Comparison of ENCODE assay signal across 17 mouse cellular contexts in genomic region chr11:4497501-4498118, GRCm38 (mm10). TPM values are rescaled to one million over a fixed set of nuclear protein-coding genes. Genes with fewer than 3 reads are reported as not detected.
A peak's percentile ranks its signal among the peaks of the same experiment; 100 is the strongest.
DNase-seq lines count a peak whose midpoint lies in the region; ATAC-seq and TF ChIP-seq lines count a peak whose summit lies in the region.
"Had no signal": no experiment of that assay in that cellular context is flagged by ENCODE, and none has a peak within 500 bp of the region (broad histone marks: within the 10 kb centered on the region; RNA-seq: fewer than 3 reads in every experiment).

No protein-coding gene starts in this region.

- H3K4me1 ChIP-seq in heart, postnatal 0 days (ENCODE audit: control insufficient read depth, insufficient read depth), result no peaks in the 10 kb centered on the region
- peaks cover 4% of the 10 kb centered on the region for H3K4me1 ChIP-seq in heart, adult 2 months (ENCODE audit: control insufficient read depth, insufficient read depth, low read length)
- H3K4me1 ChIP-seq: midbrain, embryonic 10.5 days had no signal

- H3K4me3 ChIP-seq in heart, postnatal 0 days (ENCODE audit: low read depth, low read length), result no peak overlapping the region
- no peak overlapping the region for H3K4me3 ChIP-seq in heart, adult 2 months
- H3K4me3 ChIP-seq: erythroblast, embryonic 14.5 days; midbrain, embryonic 10.5 days had no signal

- no peaks in the 10 kb centered on the region for H3K27me3 ChIP-seq in heart, postnatal 0 days (ENCODE audit: control insufficient read depth, insufficient read depth, low read length)
- no peaks in the 10 kb centered on the region for H3K27me3 ChIP-seq in heart, adult 2 months (ENCODE audit: control insufficient read depth, insufficient read depth, low read length)

- ATAC-seq in heart, postnatal 0 days (ENCODE audit: insufficient read depth, low read depth), result peak; percentile 44; the same call in 1 of the 2 replicates

- TF ChIP-seq EP300 in heart, postnatal 0 days (IDR thresholded peaks at IDR 0.05; ENCODE audit: low read depth), result no peak
- no peak for TF ChIP-seq EP300 in heart, adult 2 months (IDR thresholded peaks at IDR 0.05; ENCODE audit: insufficient read depth, low read depth, low read length)

- H3K36me3 ChIP-seq in heart, postnatal 0 days (replicated peaks; ENCODE audit: control insufficient read depth, insufficient read depth, low read length), result peaks cover 75% of the 10 kb centered on the region
- peaks cover 17% of the 10 kb centered on the region for H3K36me3 ChIP-seq in heart, adult 2 months (ENCODE audit: control insufficient read depth, insufficient read depth, low read length)

- no peak overlapping the region for H3K4me2 ChIP-seq in heart, postnatal 0 days (ENCODE audit: low read depth, low read length)
- H3K4me2 ChIP-seq: liver, embryonic 11.5 days had no signal

- intact Hi-C loops in heart, adult 2 months (cut with DNase I), result no loop called here
- intact Hi-C loops in heart, postnatal 36 days (cut with DNase I), result loop anchor here (5.0 kb wide), 1 partner anchor 275 kb away; no protein-coding TSS in a partner anchor

- no peak for TF ChIP-seq CTCF in heart, postnatal 0 days (IDR thresholded peaks at IDR 0.05; ENCODE audit: low read depth)
- no peak for TF ChIP-seq CTCF in heart, adult 2 months (IDR thresholded peaks at IDR 0.05)

- H3K9me3 ChIP-seq in heart, postnatal 0 days (replicated peaks; ENCODE audit: control insufficient read depth, low read length), result no peaks in the 10 kb centered on the region
- H3K9me3 ChIP-seq: midbrain, embryonic 10.5 days had no signal

- TF ChIP-seq POLR2A in heart, adult 2 months (IDR thresholded peaks at IDR 0.05; ENCODE audit: insufficient read depth, low read depth, low read length), result no peak

- H3K79me2 ChIP-seq in heart, adult 2 months (replicated peaks; ENCODE audit: control insufficient read depth, insufficient read depth, low read length), result no peaks in the 10 kb centered on the region

- peak; percentile 23 for DNase-seq in heart, postnatal 0 days (ENCODE audit: low spot score)
- no peak for DNase-seq in heart, adult 2 months
- peak; percentile 25 to 35 for DNase-seq in urinary bladder, postnatal 36 days (ENCODE audit: low spot score in 2 of 2)
- no peak for DNase-seq in urinary bladder, postnatal 4 days (ENCODE audit: low spot score in 2 of 2)
- DNase-seq in lung, adult 18-20 months, result peak; percentile 25 to 63
- no peak for DNase-seq in retina, embryonic 14.5 days (ENCODE audit: low spot score)
- no peak for DNase-seq in cerebellum, adult 9-10 months
- DNase-seq in heart, postnatal 36 days, result no peak
- DNase-seq: adrenal gland, postnatal 25 days; cerebellum, postnatal 10 days; gastrocnemius, postnatal 25 days had no signal

- WGBS in heart, postnatal 0 days, result 70% methylated on average over 10 of the region's 10 CpGs
- 66% methylated on average over 10 of the region's 10 CpGs for WGBS in heart, adult 2 months

- H3K27ac ChIP-seq in heart, postnatal 0 days (ENCODE audit: low read depth), result peak overlapping the region; percentile 31; the same call in 1 of the 2 replicates
- H3K27ac ChIP-seq in heart, adult 2 months, result no peak overlapping the region
- H3K27ac ChIP-seq: midbrain, embryonic 10.5 days had no signal

- no peak overlapping the region for H3K9ac ChIP-seq in heart, postnatal 0 days (replicated peaks; ENCODE audit: low read depth, low read length)
- no peak overlapping the region for H3K9ac ChIP-seq in heart, adult 2 months (ENCODE audit: low read depth, low read length)

RNA-seq across cellular contexts. Expression of gene Hormad2, which starts 56.7 kb away (rescaled TPM):
- total RNA-seq in heart, postnatal 0 days (2014; rRNA removed; ENCODE audit: low replicate concordance), result 1.4 TPM in 1 of 2 replicates, not detected in the other
- 0.11 TPM in 1 of 2 replicates, not detected in the other for polyA plus RNA-seq in heart, postnatal 0 days (2015; fragmentation: Nextera tagmentation; extraction: Ambion mirVana)
- total RNA-seq in heart, adult 2 months (2021), result under 1 TPM in 1 of 2 experiments, not detected in 1; 0.18 TPM
- not detected in 2 replicates for polyA plus RNA-seq in heart, adult 2 months (2012; rRNA removed)
- under 1 TPM in 1 of 2 experiments, not detected in 1; 0.14 TPM for total RNA-seq in heart, postnatal 36 days (2021)
- total RNA-seq: gastrocnemius, postnatal 25 days; layer of hippocampus, postnatal 14 days had no signal
- polyA plus RNA-seq: erythroblast, embryonic 14.5 days; hindbrain, embryonic 11.5 days; neural tube, embryonic 14.5 days had no signal

Comparison
In these comparisons a context has a peak if more than half of its experiments do, and no peak if none do; other contexts are left out.
1. DNase-seq: peak in heart, postnatal 0 days (single experiment), urinary bladder, postnatal 36 days (2 of 2) and lung, adult 18-20 months (2 of 2); none in heart, adult 2 months (0 of 2), urinary bladder, postnatal 4 days (0 of 2), retina, embryonic 14.5 days (single experiment), cerebellum, adult 9-10 months (single experiment) and heart, postnatal 36 days (0 of 2).